Mouse (Mus musculus): ENCODE measurements around the gene Arhgap21. TPM values are rescaled to one million over a fixed set of nuclear protein-coding genes. Genes with fewer than 3 reads are reported as not detected.

The Arhgap21 gene
- polyA plus RNA-seq, 1 experiment from 2014 or later = 19.4 TPM

GRCm38 (mm10) chr2:20831608-20832406, 136.9 kb downstream of the Arhgap21 start:
- Histone ChIP-seq H3K27me3 (replicated peaks; ENCODE audit: control insufficient read depth, insufficient read depth, low read length) (no peaks in the 10 kb centered on the region), H3K9me3 (ENCODE audit: control insufficient read depth, low read length) (no peaks in the 10 kb centered on the region), H3K27ac (ENCODE audit: low read depth) (no peak overlapping the region), H3K4me2 (ENCODE audit: low read length) (no peak overlapping the region), H3K4me1 (replicated peaks; ENCODE audit: control insufficient read depth, insufficient read depth, low read length) (no peaks in the 10 kb centered on the region), H3K9ac (ENCODE audit: low read length) (no peak overlapping the region), H3K4me3 (ENCODE audit: low read depth, low read length) (no peak overlapping the region), H3K36me3 (ENCODE audit: control insufficient read depth, insufficient read depth, low read length) (no peaks in the 10 kb centered on the region)
- 72% methylated on average over 3 of the region's 3 CpGs for WGBS
- ATAC-seq (replicated peaks; ENCODE audit: low FRiP score, low TSS enrichment, low read depth) = no peak
- DNase-seq (ENCODE audit: low spot score) = no peak

DNA sequence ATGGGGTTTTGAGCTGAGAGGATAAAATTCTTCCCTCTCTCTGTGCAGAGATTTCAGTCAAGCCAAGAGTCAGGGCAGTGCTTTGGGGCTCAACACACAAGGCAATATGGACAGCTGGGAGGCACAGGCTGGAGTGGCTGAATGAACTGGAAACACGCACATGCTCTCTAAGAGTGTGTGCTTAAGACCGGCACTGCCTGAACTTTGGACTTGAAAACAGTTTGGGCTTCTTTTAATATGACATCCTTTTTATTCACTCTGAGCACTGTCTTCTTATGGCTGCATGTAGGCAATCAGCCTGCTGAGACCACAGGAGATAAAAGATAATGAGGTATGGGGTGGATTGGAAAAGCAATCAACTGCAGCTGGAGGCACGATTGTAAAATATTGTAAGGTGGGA, 137.8 kb downstream of the Arhgap21 start:
- H3K4me1 ChIP-seq (replicated peaks; ENCODE audit: control insufficient read depth, insufficient read depth, low read length) = no peaks in the 10 kb centered on the region
- no peak overlapping the region for H3K4me3 ChIP-seq (ENCODE audit: low read depth, low read length)
- H3K9ac ChIP-seq (ENCODE audit: low read length) = no peak overlapping the region
- H3K4me2 ChIP-seq (ENCODE audit: low read length) = no peak overlapping the region
- no peak overlapping the region for H3K27ac ChIP-seq (ENCODE audit: low read depth)
- no peaks in the 10 kb centered on the region for H3K9me3 ChIP-seq (ENCODE audit: control insufficient read depth, low read length)
- ATAC-seq (replicated peaks; ENCODE audit: low FRiP score, low TSS enrichment, low read depth) = no peak
- no peaks in the 10 kb centered on the region for H3K36me3 ChIP-seq (ENCODE audit: control insufficient read depth, insufficient read depth, low read length)
- DNase-seq (ENCODE audit: low spot score) = no peak
- no peaks in the 10 kb centered on the region for H3K27me3 ChIP-seq (replicated peaks; ENCODE audit: control insufficient read depth, insufficient read depth, low read length)
- 72% methylated on average over 3 of the region's 3 CpGs for WGBS

GRCm38 (mm10) chr2:20826258-20826657, 142.4 kb downstream of the Arhgap21 start:
- Histone ChIP-seq H3K4me1 (replicated peaks; ENCODE audit: control insufficient read depth, insufficient read depth, low read length) (no peaks in the 10 kb centered on the region), H3K27ac (ENCODE audit: low read depth) (no peak overlapping the region), H3K9ac (ENCODE audit: low read length) (no peak overlapping the region), H3K36me3 (ENCODE audit: control insufficient read depth, insufficient read depth, low read length) (no peaks in the 10 kb centered on the region), H3K9me3 (ENCODE audit: control insufficient read depth, low read length) (no peaks in the 10 kb centered on the region), H3K4me3 (ENCODE audit: low read depth, low read length) (no peak overlapping the region), H3K27me3 (replicated peaks; ENCODE audit: control insufficient read depth, insufficient read depth, low read length) (no peaks in the 10 kb centered on the region), H3K4me2 (ENCODE audit: low read length) (no peak overlapping the region)
- DNase-seq (ENCODE audit: low spot score) = no peak
- ATAC-seq (replicated peaks; ENCODE audit: low FRiP score, low TSS enrichment, low read depth) = no peak

GRCm38 (mm10) chr2:20818226-20818625, 150.5 kb downstream of the Arhgap21 start:
- Histone ChIP-seq H3K4me3 (ENCODE audit: low read depth, low read length) (no peak overlapping the region), H3K9ac (ENCODE audit: low read length) (no peak overlapping the region), H3K27ac (ENCODE audit: low read depth) (no peak overlapping the region), H3K36me3 (ENCODE audit: control insufficient read depth, insufficient read depth, low read length) (no peaks in the 10 kb centered on the region), H3K4me2 (ENCODE audit: low read length) (no peak overlapping the region), H3K27me3 (replicated peaks; ENCODE audit: control insufficient read depth, insufficient read depth, low read length) (no peaks in the 10 kb centered on the region), H3K4me1 (replicated peaks; ENCODE audit: control insufficient read depth, insufficient read depth, low read length) (no peaks in the 10 kb centered on the region), H3K9me3 (ENCODE audit: control insufficient read depth, low read length) (0 out of 2 replicates have a peak, but pooled peaks cover 2% of the 10 kb centered on the region)
- ATAC-seq (replicated peaks; ENCODE audit: low FRiP score, low TSS enrichment, low read depth) = no peak
- WGBS = 85% methylated on average over 7 of the region's 7 CpGs
- DNase-seq (ENCODE audit: low spot score) = no peak

- WGBS = 79% methylated on average over 2 of the region's 2 CpGs
- no peak for DNase-seq (ENCODE audit: low spot score)
Measured at GRCm38 (mm10) chr2:20813986-20814385, 154.7 kb downstream of the Arhgap21 start.

GRCm38 (mm10) chr2:20811506-20811905, 157.2 kb downstream of the Arhgap21 start:
- no peak overlapping the region for H3K4me3 ChIP-seq (ENCODE audit: low read depth, low read length)
- H3K4me1 ChIP-seq (replicated peaks; ENCODE audit: control insufficient read depth, insufficient read depth, low read length) = no peaks in the 10 kb centered on the region
- no peak overlapping the region for H3K4me2 ChIP-seq (ENCODE audit: low read length)
- ATAC-seq (replicated peaks; ENCODE audit: low FRiP score, low TSS enrichment, low read depth) (no peak), DNase-seq (ENCODE audit: low spot score) (no peak)
- H3K9me3 ChIP-seq (ENCODE audit: control insufficient read depth, low read length) = 0 out of 2 replicates have a peak, but pooled peaks cover 2% of the 10 kb centered on the region
- H3K27ac ChIP-seq (ENCODE audit: low read depth) = no peak overlapping the region
- peaks cover 22% of the 10 kb centered on the region for H3K36me3 ChIP-seq (ENCODE audit: control insufficient read depth, insufficient read depth, low read length)
- H3K27me3 ChIP-seq (replicated peaks; ENCODE audit: control insufficient read depth, insufficient read depth, low read length) = no peaks in the 10 kb centered on the region
- WGBS = 78% methylated on average over 8 of the region's 8 CpGs
- H3K9ac ChIP-seq (ENCODE audit: low read length) = no peak overlapping the region

More at GRCm38 (mm10) chr2:20813986-20814385, 154.7 kb downstream of the Arhgap21 start:
- H3K27me3 ChIP-seq (replicated peaks; ENCODE audit: control insufficient read depth, insufficient read depth, low read length) = no peaks in the 10 kb centered on the region
- H3K4me1 ChIP-seq (replicated peaks; ENCODE audit: control insufficient read depth, insufficient read depth, low read length) = no peaks in the 10 kb centered on the region
- H3K4me2 ChIP-seq (ENCODE audit: low read length) = no peak overlapping the region
- H3K9ac ChIP-seq (ENCODE audit: low read length) = no peak overlapping the region
- no peaks in the 10 kb centered on the region for H3K36me3 ChIP-seq (ENCODE audit: control insufficient read depth, insufficient read depth, low read length)
- no peak overlapping the region for H3K27ac ChIP-seq (ENCODE audit: low read depth)
- no peak for ATAC-seq (replicated peaks; ENCODE audit: low FRiP score, low TSS enrichment, low read depth)
- 0 out of 2 replicates have a peak, but pooled peaks cover 2% of the 10 kb centered on the region for H3K9me3 ChIP-seq (ENCODE audit: control insufficient read depth, low read length)
- H3K4me3 ChIP-seq (ENCODE audit: low read depth, low read length) = no peak overlapping the region

DNA sequence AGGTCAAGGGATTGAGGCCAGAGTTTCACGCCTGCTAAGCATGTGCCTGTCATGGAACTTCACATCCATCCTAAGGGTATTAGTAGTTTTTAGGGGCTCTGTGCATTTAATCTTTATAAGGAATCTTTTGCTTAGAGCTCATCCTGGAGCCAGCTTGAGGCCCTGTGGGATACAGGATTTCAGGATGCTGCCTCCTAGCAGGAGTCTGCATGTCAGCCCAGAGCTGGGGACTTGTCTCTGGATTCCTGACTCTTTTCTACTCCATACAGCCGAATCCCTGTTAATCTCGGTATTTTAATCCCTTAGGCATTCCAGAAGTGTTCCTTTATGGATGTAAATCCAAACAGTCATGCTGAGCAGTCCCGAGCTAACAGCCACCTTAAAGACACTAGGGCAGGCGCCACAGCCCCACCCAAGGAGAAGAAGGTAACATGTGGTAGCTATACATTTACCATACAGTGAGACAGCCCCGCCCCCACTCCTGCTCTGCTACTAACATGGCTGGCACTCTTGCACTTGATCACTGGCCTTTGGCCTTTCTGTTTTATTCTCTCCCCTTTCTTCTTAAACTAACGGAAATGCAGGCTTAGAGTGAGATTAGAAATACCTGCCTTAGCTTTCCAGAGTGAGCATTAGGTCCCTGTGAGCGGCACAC, 167.3 kb downstream of the Arhgap21 start:
- H3K4me1 ChIP-seq (replicated peaks; ENCODE audit: control insufficient read depth, insufficient read depth, low read length) = no peaks in the 10 kb centered on the region
- peaks cover 63% of the 10 kb centered on the region for H3K36me3 ChIP-seq (ENCODE audit: control insufficient read depth, insufficient read depth, low read length)
- DNase-seq (ENCODE audit: low spot score) = no peak
- whole genome bisulfite sequencing = 77% methylated on average over 8 of the region's 8 CpGs
- H3K4me3 ChIP-seq (ENCODE audit: low read depth, low read length) = no peak overlapping the region
- ATAC-seq (replicated peaks; ENCODE audit: low FRiP score, low TSS enrichment, low read depth) = no peak
- no peaks in the 10 kb centered on the region for H3K27me3 ChIP-seq (replicated peaks; ENCODE audit: control insufficient read depth, insufficient read depth, low read length)
- H3K4me2 ChIP-seq (ENCODE audit: low read length) = no peak overlapping the region
- H3K27ac ChIP-seq (ENCODE audit: low read depth) = no peak overlapping the region
- H3K9me3 ChIP-seq (ENCODE audit: control insufficient read depth, low read length) = no peaks in the 10 kb centered on the region
- no peak overlapping the region for H3K9ac ChIP-seq (ENCODE audit: low read length)

All from intestine, embryonic 14.5 days (tissue).